Mouse (Mus musculus): Measurements from ENCODE around the gene Aff3. TPM values are rescaled to one million over a fixed set of nuclear protein-coding genes. Genes with fewer than 3 reads are reported as not detected.

The Aff3 gene
- polyA plus RNA-seq, 1 experiment from 2014 or later, result 25.7 TPM

GRCm38 (mm10) chr1:38239516-38239915, 425.2 kb downstream of the Aff3 start:
- H3K27me3 ChIP-seq, result no peaks in the 10 kb centered on the region
- no peak overlapping the region for H3K4me3 ChIP-seq (replicated peaks)
- H3K9me3 ChIP-seq, result no peaks in the 10 kb centered on the region
- no peaks in the 10 kb centered on the region for H3K4me1 ChIP-seq
- no peak overlapping the region for H3K4me2 ChIP-seq
- H3K36me3 ChIP-seq (replicated peaks), result no peaks in the 10 kb centered on the region
- ATAC-seq (ENCODE audit: low FRiP score), result no peak
- H3K9ac ChIP-seq, result no peak overlapping the region
- H3K27ac ChIP-seq, result no peak overlapping the region
- 93% methylated on average over 16 of the region's 16 CpGs for WGBS

- ATAC-seq (ENCODE audit: low FRiP score), result no peak
- no peak overlapping the region for H3K4me3 ChIP-seq (replicated peaks)
- H3K27ac ChIP-seq, result no peak overlapping the region
- 91% methylated on average over 9 of the region's 9 CpGs for WGBS
- H3K9me3 ChIP-seq, result no peaks in the 10 kb centered on the region
- H3K4me2 ChIP-seq, result no peak overlapping the region
- no peaks in the 10 kb centered on the region for H3K27me3 ChIP-seq
- no peaks in the 10 kb centered on the region for H3K36me3 ChIP-seq (replicated peaks)
- H3K9ac ChIP-seq, result no peak overlapping the region
- H3K4me1 ChIP-seq, result no peaks in the 10 kb centered on the region
These were observed 426.9 kb downstream of the Aff3 start for GRCm38 (mm10) chr1:38237831-38238230.

GRCm38 (mm10) chr1:38237027-38237787, 427.5 kb downstream of the Aff3 start:
- H3K36me3 ChIP-seq (replicated peaks), result no peaks in the 10 kb centered on the region
- H3K9me3 ChIP-seq, result no peaks in the 10 kb centered on the region
- H3K4me2 ChIP-seq, result no peak overlapping the region
- ATAC-seq (ENCODE audit: low FRiP score), result no peak
- no peaks in the 10 kb centered on the region for H3K4me1 ChIP-seq
- H3K4me3 ChIP-seq (replicated peaks), result no peak overlapping the region
- H3K9ac ChIP-seq, result no peak overlapping the region
- no peaks in the 10 kb centered on the region for H3K27me3 ChIP-seq
- H3K27ac ChIP-seq, result no peak overlapping the region
- 76% methylated on average over 7 of the region's 7 CpGs for WGBS

GRCm38 (mm10) chr1:38233121-38233520, 431.6 kb downstream of the Aff3 start:
- ATAC-seq (ENCODE audit: low FRiP score), result no peak
- Histone ChIP-seq H3K4me2 (no peak overlapping the region), H3K4me1 (no peaks in the 10 kb centered on the region), H3K36me3 (replicated peaks) (no peaks in the 10 kb centered on the region), H3K27me3 (no peaks in the 10 kb centered on the region), H3K9ac (no peak overlapping the region), H3K27ac (no peak overlapping the region), H3K9me3 (no peaks in the 10 kb centered on the region), H3K4me3 (replicated peaks) (no peak overlapping the region)
- WGBS, result 90% methylated on average over 5 of the region's 5 CpGs

GRCm38 (mm10) chr1:38230041-38230440, 434.7 kb downstream of the Aff3 start:
- ATAC-seq (ENCODE audit: low FRiP score), result no peak

GRCm38 (mm10) chr1:38228806-38229205, 435.9 kb downstream of the Aff3 start:
- ATAC-seq (ENCODE audit: low FRiP score), result no peak
- Histone ChIP-seq H3K27ac (no peak overlapping the region), H3K4me2 (no peak overlapping the region), H3K9ac (no peak overlapping the region), H3K36me3 (replicated peaks) (0 out of 2 replicates have a peak, but pooled peaks cover 9% of the 10 kb centered on the region), H3K4me1 (no peaks in the 10 kb centered on the region), H3K4me3 (replicated peaks) (no peak overlapping the region), H3K27me3 (no peaks in the 10 kb centered on the region), H3K9me3 (peaks cover 29% of the 10 kb centered on the region)
- 88% methylated on average over 4 of the region's 4 CpGs for WGBS

More at GRCm38 (mm10) chr1:38230041-38230440, 434.7 kb downstream of the Aff3 start:
- Histone ChIP-seq H3K27ac (no peak overlapping the region), H3K4me2 (no peak overlapping the region), H3K4me3 (replicated peaks) (no peak overlapping the region), H3K9ac (no peak overlapping the region), H3K4me1 (no peaks in the 10 kb centered on the region), H3K9me3 (peaks cover 17% of the 10 kb centered on the region), H3K36me3 (replicated peaks) (0 out of 2 replicates have a peak, but pooled peaks cover 3% of the 10 kb centered on the region), H3K27me3 (no peaks in the 10 kb centered on the region)
- WGBS, result 76% methylated on average over 8 of the region's 8 CpGs

GRCm38 (mm10) chr1:38225166-38225565, 439.6 kb downstream of the Aff3 start:
- WGBS, result 94% methylated on average over 3 of the region's 3 CpGs
- Histone ChIP-seq H3K4me3 (replicated peaks) (no peak overlapping the region), H3K36me3 (replicated peaks) (0 out of 2 replicates have a peak, but pooled peaks cover 12% of the 10 kb centered on the region), H3K4me2 (no peak overlapping the region), H3K9ac (no peak overlapping the region), H3K9me3 (peaks cover 40% of the 10 kb centered on the region), H3K27me3 (no peaks in the 10 kb centered on the region), H3K4me1 (no peaks in the 10 kb centered on the region), H3K27ac (no peak overlapping the region)
- ATAC-seq (ENCODE audit: low FRiP score), result no peak

GRCm38 (mm10) chr1:38222160-38222559, 442.6 kb downstream of the Aff3 start:
- Histone ChIP-seq H3K4me3 (replicated peaks) (no peak overlapping the region), H3K36me3 (replicated peaks) (0 out of 2 replicates have a peak, but pooled peaks cover 12% of the 10 kb centered on the region), H3K9me3 (peaks cover 36% of the 10 kb centered on the region), H3K4me2 (no peak overlapping the region), H3K27me3 (no peaks in the 10 kb centered on the region), H3K9ac (no peak overlapping the region), H3K27ac (no peak overlapping the region), H3K4me1 (0 out of 2 replicates have a peak, but pooled peaks cover 5% of the 10 kb centered on the region)
- no peak for ATAC-seq (ENCODE audit: low FRiP score)
- WGBS, result 94% methylated on average over 1 of the region's 1 CpGs

- H3K27ac ChIP-seq, result no peak overlapping the region
- no peaks in the 10 kb centered on the region for H3K27me3 ChIP-seq
- H3K4me2 ChIP-seq, result no peak overlapping the region
- 0 out of 2 replicates have a peak, but pooled peaks cover 9% of the 10 kb centered on the region for H3K36me3 ChIP-seq (replicated peaks)
- H3K4me1 ChIP-seq, result 0 out of 2 replicates have a peak, but pooled peaks cover 5% of the 10 kb centered on the region
- no peak overlapping the region for H3K4me3 ChIP-seq (replicated peaks)
- WGBS, result 91% methylated on average over 8 of the region's 8 CpGs
- no peak for ATAC-seq (ENCODE audit: low FRiP score)
- peaks cover 33% of the 10 kb centered on the region for H3K9me3 ChIP-seq
- no peak overlapping the region for H3K9ac ChIP-seq
These were observed 443.3 kb downstream of the Aff3 start for GRCm38 (mm10) chr1:38221431-38221830.

GRCm38 (mm10) chr1:38217912-38218795, 446.6 kb downstream of the Aff3 start:
- no peaks in the 10 kb centered on the region for H3K36me3 ChIP-seq (replicated peaks)
- H3K4me2 ChIP-seq, result no peak overlapping the region
- no peaks in the 10 kb centered on the region for H3K27me3 ChIP-seq
- no peak overlapping the region for H3K9ac ChIP-seq
- H3K4me1 ChIP-seq, result 0 out of 2 replicates have a peak, but pooled peaks cover 5% of the 10 kb centered on the region
- no peak overlapping the region for H3K27ac ChIP-seq
- 78% methylated on average over 31 of the region's 31 CpGs for WGBS
- no peak for ATAC-seq (ENCODE audit: low FRiP score)
- H3K4me3 ChIP-seq (replicated peaks), result no peak overlapping the region
- H3K9me3 ChIP-seq, result 0 out of 2 replicates have a peak, but pooled peaks cover 7% of the 10 kb centered on the region

GRCm38 (mm10) chr1:38217098-38217497, 447.7 kb downstream of the Aff3 start:
- Histone ChIP-seq H3K9ac (no peak overlapping the region), H3K4me3 (replicated peaks) (no peak overlapping the region), H3K36me3 (replicated peaks) (no peaks in the 10 kb centered on the region), H3K9me3 (no peaks in the 10 kb centered on the region), H3K27me3 (peaks cover 8% of the 10 kb centered on the region), H3K4me1 (0 out of 2 replicates have a peak, but pooled peaks cover 5% of the 10 kb centered on the region), H3K27ac (no peak overlapping the region), H3K4me2 (no peak overlapping the region)
- no peak for ATAC-seq (ENCODE audit: low FRiP score)
- WGBS, result 69% methylated on average over 5 of the region's 5 CpGs

- H3K9ac ChIP-seq, result no peak overlapping the region
- no peak for ATAC-seq (ENCODE audit: low FRiP score)
- H3K4me1 ChIP-seq, result peaks cover 16% of the 10 kb centered on the region
- no peak overlapping the region for H3K4me2 ChIP-seq
- peaks cover 12% of the 10 kb centered on the region for H3K36me3 ChIP-seq (replicated peaks)
- H3K27me3 ChIP-seq, result peaks cover 29% of the 10 kb centered on the region
- no peak overlapping the region for H3K27ac ChIP-seq
- 67% methylated on average over 3 of the region's 3 CpGs for whole genome bisulfite sequencing
- H3K4me3 ChIP-seq (replicated peaks), result no peak overlapping the region
- no peaks in the 10 kb centered on the region for H3K9me3 ChIP-seq
These were observed 451.4 kb downstream of the Aff3 start for GRCm38 (mm10) chr1:38213377-38213776.

All from forebrain, embryonic 12.5 days (tissue).